Mouse (Mus musculus) stomach, embryonic 16.5 days (tissue): ENCODE data around the gene S100pbp. TPM values are rescaled to one million over a fixed set of nuclear protein-coding genes. Genes with fewer than 3 reads are reported as not detected.

Experiments
- ATAC-seq: fragments of 200-750 bp; cut with Nextera tagmentation; 2 replicates; pipeline ENCODE4 v1.8.0; 2017; ENCODE audit warnings: moderate number of reproducible peaks, moderate TSS enrichment; ENCODE audit not compliant: insufficient read depth, low FRiP score
- H3K27ac ChIP-seq: fragments of 300-500 bp; sonication (generic); 2 replicates; pipeline ENCODE4 v1.5.1; 2014; ENCODE audit warnings: low read length
- H3K27me3 ChIP-seq: fragments of 300-500 bp; sonication (generic); 2 replicates; pipeline ENCODE4 v1.6.1; 2014; ENCODE audit warnings: low read length, control low read depth, mixed read lengths; ENCODE audit not compliant: control insufficient read depth, insufficient read depth
- H3K36me3 ChIP-seq: fragments of 300-500 bp; sonication (generic); 2 replicates; pipeline ENCODE4 v1.6.1; 2014; ENCODE audit warnings: low read length; ENCODE audit not compliant: control insufficient read depth, insufficient read depth
- H3K4me1 ChIP-seq: fragments of 300-500 bp; sonication (generic); 2 replicates; pipeline ENCODE4 v1.6.1; 2014; ENCODE audit warnings: low read length, control low read depth, mixed read lengths; ENCODE audit not compliant: control insufficient read depth, insufficient read depth
- H3K4me2 ChIP-seq: fragments of 300-500 bp; sonication (generic); 2 replicates; pipeline ENCODE4 v1.6.1; 2014; ENCODE audit warnings: low read depth, low read length, mixed read lengths
- H3K4me3 ChIP-seq: fragments of 300-500 bp; sonication (generic); replicated peaks from 2 replicates; pipeline ENCODE4 v1.5.1; 2014; ENCODE audit warnings: mild to moderate bottlenecking, low read length
- H3K9ac ChIP-seq: fragments of 300-500 bp; sonication (generic); 2 replicates; pipeline ENCODE4 v1.6.1; 2014; ENCODE audit warnings: low read length
- H3K9me3 ChIP-seq: fragments of 300-500 bp; sonication (generic); replicated peaks from 2 replicates; pipeline ENCODE4 v1.6.1; 2016; ENCODE audit warnings: low read length, control low read depth; ENCODE audit not compliant: control insufficient read depth
- WGBS: fragments of 180-500 bp; shearing (Covaris S2); extraction: QIAGEN DNeasy Blood & Tissue Kit; methylation state at CpG from one replicate; pipeline ENCODE4 v1.1.7; 2014; 5-methylcytosine and 5-hydroxymethylcytosine counted together
- polyA plus RNA-seq: library from polyadenylated mRNA; unstranded; fragments of >200 nt; fragmentation: Nextera tagmentation; extraction: Ambion mirVana; gene quantifications from 2 replicates; pipeline ENCODE4 v1.2.1, GENCODE M21; 2015

Gene S100pbp
- polyA plus RNA-seq, 1 experiment from 2014 or later, result 13.1 TPM

DNA sequence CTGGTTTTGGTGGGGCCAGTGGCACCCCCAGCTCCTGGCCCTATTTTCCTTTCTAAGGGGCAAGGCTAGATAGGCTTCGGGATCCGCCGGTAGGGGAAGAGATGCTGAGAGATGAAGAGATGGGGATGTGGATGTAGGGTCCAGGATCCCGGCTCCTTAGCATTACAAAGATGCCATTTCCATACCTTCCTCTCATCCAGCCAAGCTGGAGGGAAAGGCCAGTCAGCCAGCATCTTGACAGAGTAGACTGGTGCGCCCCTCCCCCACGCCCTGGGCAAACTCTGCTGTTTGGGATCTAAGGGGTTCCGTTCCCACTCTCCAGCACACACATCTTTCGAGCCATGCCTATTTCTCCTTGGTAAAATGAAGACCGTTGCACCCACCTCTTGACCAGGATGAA lies 83.5 kb downstream of the S100pbp start:
- H3K4me2 ChIP-seq, result peak overlapping the region; percentile 41
- WGBS, result 29% methylated on average over 9 of the region's 9 CpGs
- H3K4me3 ChIP-seq, result peak overlapping the region; percentile 42
- peak overlapping the region; percentile 3; the same call in 1 of the 2 replicates for H3K27ac ChIP-seq
- H3K36me3 ChIP-seq, result no peaks in the 10 kb centered on the region
- H3K9ac ChIP-seq, result peak overlapping the region; percentile 24; the same call in 1 of the 2 replicates
- peaks cover 9% of the 10 kb centered on the region for H3K4me1 ChIP-seq
- H3K9me3 ChIP-seq, result no peaks in the 10 kb centered on the region
- no peak for ATAC-seq
- no peaks in the 10 kb centered on the region for H3K27me3 ChIP-seq

GRCm38 (mm10) chr4:129105356-129105755 lies 84.2 kb downstream of the S100pbp start, which contains the start of gene Tmem54:
TSS of gene Tmem54 (plus strand) at chr4:129105548.
- Histone ChIP-seq H3K9ac (peak within 1 kb of the TSS; percentile 24), H3K27ac (peak within 1 kb of the TSS; percentile 3; the same call in 1 of the 2 replicates)
- WGBS, result under 1% methylated on average over 40 of the region's 40 CpGs

DNA sequence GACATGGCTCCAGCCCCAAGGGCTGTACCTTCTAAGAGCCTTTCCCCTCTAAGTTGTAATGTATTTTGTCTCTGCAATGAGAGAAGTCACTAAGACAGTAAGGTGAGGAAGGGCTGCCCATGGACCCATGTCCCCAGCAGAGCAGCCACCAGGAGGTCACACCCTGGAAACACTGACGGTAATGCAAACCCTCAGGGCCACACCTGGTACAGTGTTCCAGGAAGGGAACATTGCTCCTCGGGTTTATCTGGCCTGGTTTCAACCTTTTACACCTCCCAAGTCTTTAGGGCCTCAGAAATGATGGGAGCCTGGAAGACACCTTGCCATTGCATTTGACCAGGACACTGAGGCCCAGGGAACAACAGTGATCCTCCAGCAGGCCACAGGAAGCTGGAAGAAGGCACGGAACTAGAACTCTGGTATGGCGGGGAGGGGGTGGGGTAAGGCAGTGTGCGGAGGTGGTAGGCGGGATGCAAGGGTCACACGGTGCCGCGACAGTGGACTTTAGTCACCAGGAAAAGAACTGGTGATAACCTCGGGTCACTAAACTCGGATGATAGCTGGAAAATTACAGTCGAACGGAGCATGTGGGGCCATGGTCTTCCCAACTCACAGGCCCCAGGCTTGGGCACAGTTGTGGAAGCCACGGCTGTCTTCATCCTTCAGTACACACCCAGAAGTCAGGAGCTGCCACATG lies 87.2 kb downstream of the S100pbp start:
- Histone ChIP-seq H3K27me3 (no peaks in the 10 kb centered on the region), H3K36me3 (no peaks in the 10 kb centered on the region), H3K9ac (no peak overlapping the region), H3K4me2 (no peak overlapping the region), H3K4me1 (peaks cover 9% of the 10 kb centered on the region), H3K9me3 (no peaks in the 10 kb centered on the region), H3K4me3 (no peak overlapping the region), H3K27ac (no peak overlapping the region; the same call in 1 of the 2 replicates)
- peak; percentile 30; the same call in 1 of the 2 replicates for ATAC-seq
- 60% methylated on average over 14 of the region's 14 CpGs for WGBS

More at GRCm38 (mm10) chr4:129105356-129105755, 84.2 kb downstream of the S100pbp start, which contains the start of gene Tmem54:
- Histone ChIP-seq H3K4me2 (peak within 1 kb of the TSS; percentile 41), H3K9me3 (no peaks in the 10 kb centered on the region), H3K36me3 (no peaks in the 10 kb centered on the region), H3K4me1 (peaks cover 9% of the 10 kb centered on the region), H3K27me3 (no peaks in the 10 kb centered on the region), H3K4me3 (peak within 1 kb of the TSS; percentile 42)
- peak; percentile 86 for ATAC-seq

Other genes with a start within 250 kb of the S100pbp start
- gene Azin2, start 227.3 kb downstream of the S100pbp start, polyA plus RNA-seq, result 14.3 and 15.0 TPM in 2 replicates
- gene Ak2, start 197.8 kb downstream of the S100pbp start, polyA plus RNA-seq, result 199 and 207 TPM in 2 replicates
- gene Rnf19b, start 131.5 kb downstream of the S100pbp start, polyA plus RNA-seq, result 7.1 and 7.2 TPM in 2 replicates
- 44.2 and 53.2 TPM in 2 replicates for gene Tmem54, start 84.2 kb downstream of the S100pbp start, polyA plus RNA-seq
- gene Hpca, start 67.7 kb downstream of the S100pbp start, polyA plus RNA-seq, result 1.8 and 2.0 TPM in 2 replicates
- gene Fndc5, start 52.7 kb downstream of the S100pbp start, polyA plus RNA-seq, result 1.3 and 2.6 TPM in 2 replicates
- gene Yars, start within 50 bp of the S100pbp start, polyA plus RNA-seq, result 72.9 and 80.0 TPM in 2 replicates
- gene C77080, start 71.7 kb upstream of the S100pbp start, polyA plus RNA-seq, result 8.2 and 8.5 TPM in 2 replicates
- 3.0 and 3.9 TPM in 2 replicates for gene Sync, start 97.9 kb upstream of the S100pbp start, polyA plus RNA-seq
- gene Rbbp4, start 145.6 kb upstream of the S100pbp start, polyA plus RNA-seq, result 287 and 291 TPM in 2 replicates
- gene Zbtb8os, start 146.0 kb upstream of the S100pbp start, polyA plus RNA-seq, result 44.4 and 46.6 TPM in 2 replicates
- gene Zbtb8a, start 188.4 kb upstream of the S100pbp start, polyA plus RNA-seq, result 17.4 and 19.2 TPM in 2 replicates